Mouse (Mus musculus) olfactory bulb, adult 2 months (tissue): ENCODE results near the gene Tgif2. TPM values are rescaled to one million over a fixed set of nuclear protein-coding genes. Genes with fewer than 3 reads are reported as not detected.
"Not testable (repeated sequence)": the region's sequence is repeated elsewhere in the genome, so short reads cannot be mapped to it uniquely, and the experiment has no call there.

Experiments used
- H3K27ac ChIP-seq: fragments of 200-500 bp; 2 replicates; pipeline ENCODE4 v1.5.1; 2012; ENCODE audit warnings: low read depth, low read length; ENCODE audit not compliant: insufficient read depth
- H3K4me1 ChIP-seq: fragments of 200-500 bp; 2 replicates; pipeline ENCODE4 v1.6.1; 2012; ENCODE audit warnings: low read length; ENCODE audit not compliant: control insufficient read depth, insufficient read depth
- H3K4me3 ChIP-seq: fragments of 200-500 bp; 2 replicates; pipeline ENCODE4 v1.5.1; 2012; ENCODE audit warnings: mild to moderate bottlenecking, low read depth, low read length, moderate library complexity; ENCODE audit not compliant: insufficient read depth
- CTCF ChIP-seq: fragments of 200-500 bp; IDR thresholded peaks from 2 replicates; pipeline ENCODE4 v1.5.1; 2012; ENCODE audit warnings: low read depth, mild to moderate bottlenecking, low read length, moderate library complexity; ENCODE audit not compliant: insufficient read depth
- POLR2A ChIP-seq: fragments of 200-500 bp; IDR thresholded peaks from 2 replicates; pipeline ENCODE4 v1.6.1; 2012; ENCODE audit warnings: mild to moderate bottlenecking, low read depth, low read length, moderate library complexity; ENCODE audit not compliant: insufficient read depth
- WGBS: fragments of 180-500 bp; shearing (Covaris S2); methylation state at CpG from one replicate; pipeline ENCODE4 v1.1.7; 2018; 5-methylcytosine and 5-hydroxymethylcytosine counted together
- polyA plus RNA-seq: library from polyadenylated mRNA; stranded (reverse); fragments of >200 nt; gene quantifications from 2 replicates; pipeline ENCODE4 v1.2.4, GENCODE M21; 2012; ENCODE audit warnings: low replicate concordance; ENCODE audit not compliant: missing spikeins, insufficient read depth, insufficient read length

Tgif2 gene
- polyA plus RNA-seq, 1 experiment = not detected

- WGBS = 89% methylated on average over 10 of the region's 10 CpGs
- Histone ChIP-seq H3K27ac (no peak overlapping the region), H3K4me1 (peaks cover 3% of the 10 kb centered on the region; the same call in 1 of the 2 replicates), H3K4me3 (no peak overlapping the region)
- TF ChIP-seq POLR2A (no peak), CTCF (no peak)
Measured at GRCm38 (mm10) chr2:156884396-156885211, 44.8 kb downstream of the Tgif2 start.

- not testable (repeated sequence) for H3K4me1 ChIP-seq, H3K4me3 ChIP-seq, H3K27ac ChIP-seq
- 76% methylated on average over 2 of the region's 2 CpGs for WGBS
Measured at GRCm38 (mm10) chr2:156885666-156886065, 45.9 kb downstream of the Tgif2 start.

GRCm38 (mm10) chr2:156886084-156886631, 46.4 kb downstream of the Tgif2 start:
- TF ChIP-seq CTCF (no peak), POLR2A (no peak)
- WGBS = 87% methylated on average over 10 of the region's 10 CpGs
- no peak overlapping the region; the same call in 1 of the 2 replicates for H3K4me3 ChIP-seq
- peaks cover 3% of the 10 kb centered on the region; the same call in 1 of the 2 replicates for H3K4me1 ChIP-seq
- no peak overlapping the region for H3K27ac ChIP-seq

- TF ChIP-seq POLR2A (no peak), CTCF (no peak)
- Histone ChIP-seq H3K4me1 (peaks cover 3% of the 10 kb centered on the region; the same call in 1 of the 2 replicates), H3K27ac (no peak within 1 kb of the TSS), H3K4me3 (no peak within 1 kb of the TSS; the same call in 1 of the 2 replicates)
- WGBS = 64% methylated on average over 6 of the region's 6 CpGs
Measured at GRCm38 (mm10) chr2:156887017-156887416, 47.2 kb downstream of the Tgif2 start, which contains the start of gene Sla2. TSS of gene Sla2 (minus strand) at chr2:156887192.

GRCm38 (mm10) chr2:156888490-156888889, 48.7 kb downstream of the Tgif2 start:
- Histone ChIP-seq H3K27ac (no peak overlapping the region), H3K4me1 (peaks cover 3% of the 10 kb centered on the region; the same call in 1 of the 2 replicates), H3K4me3 (no peak overlapping the region)
- TF ChIP-seq CTCF (no peak), POLR2A (no peak)
- 82% methylated on average over 3 of the region's 3 CpGs for WGBS

- TF ChIP-seq POLR2A = no peak
- TF ChIP-seq CTCF = no peak
- H3K4me3 ChIP-seq = no peak overlapping the region
- 46% methylated on average over 3 of the region's 3 CpGs for WGBS
- peaks cover 3% of the 10 kb centered on the region; the same call in 1 of the 2 replicates for H3K4me1 ChIP-seq
- no peak overlapping the region for H3K27ac ChIP-seq
Measured at GRCm38 (mm10) chr2:156892240-156892639, 52.4 kb downstream of the Tgif2 start.

GRCm38 (mm10) chr2:156892821-156893220, 53.0 kb downstream of the Tgif2 start:
- H3K4me1 ChIP-seq = 0 out of 2 replicates have a peak, but pooled peaks cover 2% of the 10 kb centered on the region
- no peak overlapping the region for H3K27ac ChIP-seq
- WGBS = 74% methylated on average over 6 of the region's 6 CpGs
- TF ChIP-seq CTCF (no peak), POLR2A (no peak)
- no peak overlapping the region for H3K4me3 ChIP-seq

GRCm38 (mm10) chr2:156894496-156895265, 54.9 kb downstream of the Tgif2 start:
- 70% methylated on average over 15 of the region's 15 CpGs for WGBS
- Histone ChIP-seq H3K27ac (no peak overlapping the region), H3K4me3 (no peak overlapping the region), H3K4me1 (0 out of 2 replicates have a peak, but pooled peaks cover 2% of the 10 kb centered on the region)
- TF ChIP-seq POLR2A (no peak), CTCF (no peak)
